ENCODE assay signal across 14 mouse cellular contexts in genomic region chr6:108638157-108638833, GRCm38 (mm10). TPM values are rescaled to one million over a fixed set of nuclear protein-coding genes. Genes with fewer than 3 reads are reported as not detected.
A peak's percentile ranks its signal among the peaks of the same experiment; 100 is the strongest.
DNase-seq lines count a peak whose midpoint lies in the region; ATAC-seq and TF ChIP-seq lines count a peak whose summit lies in the region.
"Had no signal": no experiment of that assay in that cellular context is flagged by ENCODE, and none has a peak within 500 bp of the region (broad histone marks: within the 10 kb centered on the region; RNA-seq: fewer than 3 reads in every experiment).

No protein-coding gene starts in this region.

- 86% methylated on average over 6 of the region's 6 CpGs for WGBS in heart, postnatal 0 days
- whole genome bisulfite sequencing in heart, embryonic 12.5 days = 86% methylated on average over 6 of the region's 6 CpGs
- 60% methylated on average over 6 of the region's 6 CpGs for WGBS in kidney, postnatal 0 days
- WGBS in limb, embryonic 10.5 days = 87% methylated on average over 6 of the region's 6 CpGs

- no peak for TF ChIP-seq CTCF in heart, postnatal 0 days (IDR thresholded peaks at IDR 0.05; ENCODE audit: low read depth)
- no peak for TF ChIP-seq CTCF in kidney, postnatal 0 days (IDR thresholded peaks at IDR 0.05; ENCODE audit: low read depth)

- no peak overlapping the region for H3K4me2 ChIP-seq in heart, postnatal 0 days (ENCODE audit: low read depth, low read length)
- H3K4me2 ChIP-seq in heart, embryonic 12.5 days = no peak overlapping the region
- no peak overlapping the region for H3K4me2 ChIP-seq in kidney, postnatal 0 days (ENCODE audit: low read length)
- H3K4me2 ChIP-seq: forebrain, embryonic 15.5 days; heart, embryonic 15.5 days; hindbrain, embryonic 15.5 days had no signal

- ATAC-seq in heart, postnatal 0 days (ENCODE audit: insufficient read depth, low read depth) = 0 out of 2 replicates have a peak, but pooled peaks have one; percentile 33
- no peak for ATAC-seq in heart, embryonic 12.5 days (ENCODE audit: insufficient number of reproducible peaks, low FRiP score)
- peak; percentile 95 for ATAC-seq in kidney, postnatal 0 days (replicated peaks; ENCODE audit: low FRiP score, low read depth)
- ATAC-seq: forebrain, embryonic 15.5 days had no signal

- DNase-seq in heart, postnatal 0 days (ENCODE audit: low spot score) = no peak
- DNase-seq in ZHBTc4 (ENCODE audit: low read depth, low spot score) = peak; percentile 30
- peak; percentile 59 for DNase-seq in kidney, postnatal 0 days (ENCODE audit: low spot score)
- peak; percentile 8 for DNase-seq in lung, postnatal 10 days
- DNase-seq in thymus, postnatal 36 days = no peak
- no peak for DNase-seq in limb, embryonic 10.5 days (ENCODE audit: low spot score)
- DNase-seq in right cerebral cortex, postnatal 10 days (ENCODE audit: low spot score in 2 of 2) = no peak
- DNase-seq: gastrocnemius, postnatal 36 days had no signal

- no peaks in the 10 kb centered on the region for H3K27me3 ChIP-seq in heart, postnatal 0 days (ENCODE audit: control insufficient read depth, insufficient read depth, low read length)
- no peaks in the 10 kb centered on the region for H3K27me3 ChIP-seq in heart, embryonic 12.5 days (replicated peaks)
- no peaks in the 10 kb centered on the region for H3K27me3 ChIP-seq in kidney, postnatal 0 days (ENCODE audit: insufficient read depth, low read length)
- no peaks in the 10 kb centered on the region for H3K27me3 ChIP-seq in limb, embryonic 10.5 days (ENCODE audit: low read depth, poor library complexity, severe bottlenecking)
- H3K27me3 ChIP-seq: forebrain, embryonic 15.5 days; heart, embryonic 15.5 days; hindbrain, embryonic 15.5 days; megakaryocyte, embryonic 14.5 days had no signal

- no peaks in the 10 kb centered on the region for H3K4me1 ChIP-seq in heart, postnatal 0 days (ENCODE audit: control insufficient read depth, insufficient read depth)
- H3K4me1 ChIP-seq in heart, embryonic 12.5 days (replicated peaks) = no peaks in the 10 kb centered on the region; the same call in 1 of the 2 replicates
- no peaks in the 10 kb centered on the region for H3K4me1 ChIP-seq in kidney, postnatal 0 days (replicated peaks; ENCODE audit: insufficient read depth, low read length)
- 0 out of 2 replicates have a peak, but pooled peaks cover 3% of the 10 kb centered on the region for H3K4me1 ChIP-seq in limb, embryonic 10.5 days
- H3K4me1 ChIP-seq: forebrain, embryonic 15.5 days; heart, embryonic 15.5 days; hindbrain, embryonic 15.5 days; megakaryocyte, embryonic 14.5 days had no signal

- TF ChIP-seq EP300 in heart, postnatal 0 days (IDR thresholded peaks at IDR 0.05; ENCODE audit: low read depth) = no peak

- H3K36me3 ChIP-seq in heart, postnatal 0 days (replicated peaks; ENCODE audit: control insufficient read depth, insufficient read depth, low read length) = no peaks in the 10 kb centered on the region
- H3K36me3 ChIP-seq in heart, embryonic 12.5 days = no peaks in the 10 kb centered on the region
- H3K36me3 ChIP-seq in kidney, postnatal 0 days (ENCODE audit: insufficient read depth, low read length) = no peaks in the 10 kb centered on the region
- H3K36me3 ChIP-seq in limb, embryonic 10.5 days = no peaks in the 10 kb centered on the region
- H3K36me3 ChIP-seq: forebrain, embryonic 15.5 days; heart, embryonic 15.5 days; hindbrain, embryonic 15.5 days had no signal

- no peak overlapping the region for H3K27ac ChIP-seq in heart, postnatal 0 days (ENCODE audit: low read depth)
- H3K27ac ChIP-seq in heart, embryonic 12.5 days (ENCODE audit: poor library complexity, severe bottlenecking) = no peak overlapping the region
- H3K27ac ChIP-seq in kidney, postnatal 0 days = 0 out of 2 replicates have a peak overlapping the region, but pooled peaks have one; percentile 55
- H3K27ac ChIP-seq in limb, embryonic 10.5 days = no peak overlapping the region
- H3K27ac ChIP-seq: forebrain, embryonic 15.5 days; heart, embryonic 15.5 days; hindbrain, embryonic 15.5 days had no signal

- no peak overlapping the region for H3K9ac ChIP-seq in heart, postnatal 0 days (replicated peaks; ENCODE audit: low read depth, low read length)
- H3K9ac ChIP-seq in heart, embryonic 12.5 days = no peak overlapping the region
- no peak overlapping the region for H3K9ac ChIP-seq in kidney, postnatal 0 days (ENCODE audit: low read depth, low read length)
- H3K9ac ChIP-seq: forebrain, embryonic 15.5 days; heart, embryonic 15.5 days; hindbrain, embryonic 15.5 days had no signal

- no peak overlapping the region for H3K4me3 ChIP-seq in heart, postnatal 0 days (ENCODE audit: low read depth, low read length)
- H3K4me3 ChIP-seq in heart, embryonic 12.5 days = no peak overlapping the region
- no peak overlapping the region for H3K4me3 ChIP-seq in kidney, postnatal 0 days (replicated peaks; ENCODE audit: low read depth, low read length)
- H3K4me3 ChIP-seq in limb, embryonic 10.5 days = no peak overlapping the region
- H3K4me3 ChIP-seq: forebrain, embryonic 15.5 days; heart, embryonic 15.5 days; hindbrain, embryonic 15.5 days; megakaryocyte, embryonic 14.5 days; myocyte had no signal

- no peaks in the 10 kb centered on the region for H3K9me3 ChIP-seq in heart, postnatal 0 days (replicated peaks; ENCODE audit: control insufficient read depth, low read length)
- H3K9me3 ChIP-seq in heart, embryonic 12.5 days (replicated peaks) = no peaks in the 10 kb centered on the region
- no peaks in the 10 kb centered on the region for H3K9me3 ChIP-seq in kidney, postnatal 0 days (replicated peaks; ENCODE audit: low read length)
- no peaks in the 10 kb centered on the region for H3K9me3 ChIP-seq in limb, embryonic 10.5 days (replicated peaks)
- H3K9me3 ChIP-seq: forebrain, embryonic 15.5 days; heart, embryonic 15.5 days; hindbrain, embryonic 15.5 days had no signal

RNA-seq across cellular contexts. Expression of gene Bhlhe40, which starts 22.1 kb away (rescaled TPM):
- 11.8 and 17.0 TPM in 2 replicates for total RNA-seq in heart, postnatal 0 days (2014; rRNA removed; ENCODE audit: low replicate concordance)
- polyA plus RNA-seq in heart, postnatal 0 days (2015; fragmentation: Nextera tagmentation; extraction: Ambion mirVana) = 19.5 and 19.7 TPM in 2 replicates
- polyA plus RNA-seq in heart, embryonic 12.5 days (2016; fragmentation: Nextera tagmentation; extraction: Ambion mirVana) = 22.4 and 23.8 TPM in 2 replicates
- 23.8 and 28.6 TPM in 2 replicates for polyA plus RNA-seq in kidney, postnatal 0 days (2015; fragmentation: Nextera tagmentation; extraction: Ambion mirVana)
- 1.4 and 1.7 TPM in 2 replicates for polyA plus RNA-seq in limb, embryonic 10.5 days (2016; fragmentation: Nextera tagmentation; extraction: Ambion mirVana)

Comparison
In these comparisons a context has a peak if more than half of its experiments do, and no peak if none do; other contexts are left out.
1. DNase-seq: peak in ZHBTc4 (single experiment), kidney, postnatal 0 days (single experiment) and lung, postnatal 10 days (single experiment); none in heart, postnatal 0 days (single experiment), thymus, postnatal 36 days (0 of 2), limb, embryonic 10.5 days (single experiment) and right cerebral cortex, postnatal 10 days (0 of 2).